Mouse (Mus musculus): ENCODE results near the gene Mylpf. TPM values are rescaled to one million over a fixed set of nuclear protein-coding genes. Genes with fewer than 3 reads are reported as not detected.

The Mylpf gene
- total RNA-seq, 1 experiment, result 498 TPM

- H3K4me3 ChIP-seq (ENCODE audit: insufficient read depth in 1 of 2, low read depth in 1 of 2, low read length in 2 of 2, poor library complexity in 1 of 2, severe bottlenecking in 1 of 2), result peak overlapping the region; percentile 93 to 94
- in situ Hi-C loops (cut with MboI; ENCODE audit: low sequenced_read_pairs in 2 of 2, unreplicated experiment in 2 of 2), result no loop called here
- peak overlapping the region; percentile 97 for H3K9ac ChIP-seq (ENCODE audit: insufficient read depth, low read depth, low read length, poor library complexity, severe bottlenecking)
- TF ChIP-seq ZNF384 (IDR thresholded peaks at IDR 0.05; ENCODE audit: low read depth, low read length) (no peak), MAFK (IDR thresholded peaks at IDR 0.05; ENCODE audit: insufficient read depth, low read depth, low read length) (no peak), HCFC1 (IDR thresholded peaks at IDR 0.05; ENCODE audit: borderline replicate concordance, insufficient read depth, low read length) (no peak), CHD2 (IDR thresholded peaks at IDR 0.05; ENCODE audit: low read depth, low read length) (no peak), ZC3H11A (IDR thresholded peaks at IDR 0.05; ENCODE audit: borderline replicate concordance, low read depth, low read length) (no peak)
- peaks cover 6 to 24% of the 10 kb centered on the region in 2 experiments; a peak in 3 of 4 replicates for H3K4me1 ChIP-seq (ENCODE audit: control insufficient read depth in 2 of 2, insufficient read depth in 2 of 2, low read length in 2 of 2, poor library complexity in 1 of 2)
- peak overlapping the region; percentile 85 for H3K27ac ChIP-seq (ENCODE audit: insufficient read depth, low read depth, low read length, poor library complexity, severe bottlenecking)
- H3K9me3 ChIP-seq (ENCODE audit: control insufficient read depth, insufficient read depth, low read depth, low read length), result no peaks in the 10 kb centered on the region
- DNase-seq (ENCODE audit: low read depth, low spot score), result no peak
- peaks cover 16% of the 10 kb centered on the region for H3K36me3 ChIP-seq (ENCODE audit: control insufficient read depth, insufficient read depth, low read length, poor library complexity, severe bottlenecking)
These were observed 1.1 kb upstream of the Mylpf start for GRCm38 (mm10) chr7:127207374-127208294.

DNA sequence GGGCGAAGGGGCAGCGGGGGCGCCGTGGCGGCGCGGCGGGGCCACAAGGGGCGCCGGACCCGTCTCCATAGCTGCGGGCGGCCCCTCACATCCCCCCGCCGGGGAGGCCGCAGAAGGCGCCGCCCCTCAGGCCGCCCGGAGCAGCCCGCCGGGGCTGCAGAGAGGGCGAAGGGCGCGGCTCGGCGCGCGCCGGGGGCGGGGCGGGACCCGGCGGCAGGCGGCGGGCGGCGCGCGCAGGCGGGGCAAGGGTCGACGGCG lies 466 bp upstream of the Mylpf start, which contains the start of gene Tbc1d10b:
Gene Tbc1d10b (minus strand): TSS at position 174 of the 258 bp plus-strand sequence.
- H3K4me1 ChIP-seq (ENCODE audit: control insufficient read depth in 2 of 2, insufficient read depth in 2 of 2, low read length in 2 of 2, poor library complexity in 1 of 2), result peaks cover 9 to 27% of the 10 kb centered on the region in 2 experiments
- in situ Hi-C loops (cut with MboI; ENCODE audit: low sequenced_read_pairs in 2 of 2, unreplicated experiment in 2 of 2), result no loop called here
- peak within 1 kb of the TSS; percentile 85 for H3K27ac ChIP-seq (ENCODE audit: insufficient read depth, low read depth, low read length, poor library complexity, severe bottlenecking)
- H3K9me3 ChIP-seq (ENCODE audit: control insufficient read depth, insufficient read depth, low read depth, low read length), result no peaks in the 10 kb centered on the region
- no peak for DNase-seq (ENCODE audit: low read depth, low spot score)
- H3K9ac ChIP-seq (ENCODE audit: insufficient read depth, low read depth, low read length, poor library complexity, severe bottlenecking), result peak within 1 kb of the TSS; percentile 97
- TF ChIP-seq MAFK (IDR thresholded peaks at IDR 0.05; ENCODE audit: insufficient read depth, low read depth, low read length) (no peak), ZC3H11A (IDR thresholded peaks at IDR 0.05; ENCODE audit: borderline replicate concordance, low read depth, low read length) (no peak), ZNF384 (IDR thresholded peaks at IDR 0.05; ENCODE audit: low read depth, low read length) (no peak), HCFC1 (IDR thresholded peaks at IDR 0.05; ENCODE audit: borderline replicate concordance, insufficient read depth, low read length) (no peak), CHD2 (IDR thresholded peaks at IDR 0.05; ENCODE audit: low read depth, low read length) (no peak)
- H3K36me3 ChIP-seq (ENCODE audit: control insufficient read depth, insufficient read depth, low read length, poor library complexity, severe bottlenecking), result peaks cover 11% of the 10 kb centered on the region
- H3K4me3 ChIP-seq (ENCODE audit: insufficient read depth in 1 of 2, low read depth in 1 of 2, low read length in 2 of 2, poor library complexity in 1 of 2, severe bottlenecking in 1 of 2), result peak within 1 kb of the TSS; percentile 93 to 94

- H3K9ac ChIP-seq (ENCODE audit: insufficient read depth, low read depth, low read length, poor library complexity, severe bottlenecking), result peak overlapping the region; percentile 40; the same call in 1 of the 2 replicates
- peak overlapping the region in 1 of 2 experiments; percentile 68; a peak in 2 of 4 replicates for H3K4me3 ChIP-seq (ENCODE audit: insufficient read depth in 1 of 2, low read depth in 1 of 2, low read length in 2 of 2, poor library complexity in 1 of 2, severe bottlenecking in 1 of 2)
- peak overlapping the region; percentile 75; the same call in 1 of the 2 replicates for H3K27ac ChIP-seq (ENCODE audit: insufficient read depth, low read depth, low read length, poor library complexity, severe bottlenecking)
- H3K36me3 ChIP-seq (ENCODE audit: control insufficient read depth, insufficient read depth, low read length, poor library complexity, severe bottlenecking), result peaks cover 12% of the 10 kb centered on the region
- no peak for TF ChIP-seq ZNF384 (IDR thresholded peaks at IDR 0.05; ENCODE audit: low read depth, low read length)
- in situ Hi-C loops (cut with MboI; ENCODE audit: low sequenced_read_pairs in 2 of 2, unreplicated experiment in 2 of 2), result no loop called here
- H3K9me3 ChIP-seq (ENCODE audit: control insufficient read depth, insufficient read depth, low read depth, low read length), result no peaks in the 10 kb centered on the region
- H3K4me1 ChIP-seq (ENCODE audit: control insufficient read depth in 2 of 2, insufficient read depth in 2 of 2, low read length in 2 of 2, poor library complexity in 1 of 2), result peaks cover 13 to 28% of the 10 kb centered on the region in 2 experiments
- no peak for DNase-seq (ENCODE audit: low read depth, low spot score)
These were observed 1.2 kb downstream of the Mylpf start for GRCm38 (mm10) chr7:127209851-127210250.

DNA sequence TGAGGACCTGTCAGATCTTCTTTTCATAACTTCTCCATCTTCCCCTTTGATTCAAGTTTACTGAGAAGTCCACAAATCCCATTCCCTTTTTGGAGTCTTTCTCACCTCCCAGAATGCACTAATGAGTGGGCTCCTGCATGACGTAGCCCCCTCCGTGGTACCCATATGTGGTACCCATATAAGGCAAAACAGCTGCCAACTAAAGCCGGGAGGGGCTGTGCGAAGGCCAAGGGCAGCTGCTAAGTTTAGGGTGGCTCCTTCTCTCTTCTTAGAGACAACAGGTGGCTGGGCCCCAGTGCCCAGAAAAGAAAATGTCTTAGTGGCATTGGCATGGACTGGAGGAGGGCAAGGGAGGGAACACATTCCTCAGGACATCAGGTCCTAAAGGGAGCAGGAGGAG lies 1.6 kb downstream of the Mylpf start:
- Histone ChIP-seq H3K27ac (ENCODE audit: insufficient read depth, low read depth, low read length, poor library complexity, severe bottlenecking) (no peak overlapping the region; the same call in 1 of the 2 replicates), H3K9ac (ENCODE audit: insufficient read depth, low read depth, low read length, poor library complexity, severe bottlenecking) (peak overlapping the region; percentile 40; the same call in 1 of the 2 replicates), H3K36me3 (ENCODE audit: control insufficient read depth, insufficient read depth, low read length, poor library complexity, severe bottlenecking) (peaks cover 15% of the 10 kb centered on the region), H3K4me1 (ENCODE audit: control insufficient read depth in 2 of 2, insufficient read depth in 2 of 2, low read length in 2 of 2, poor library complexity in 1 of 2) (peaks cover 14 to 29% of the 10 kb centered on the region in 2 experiments), H3K9me3 (ENCODE audit: control insufficient read depth, insufficient read depth, low read depth, low read length) (no peaks in the 10 kb centered on the region), H3K4me3 (ENCODE audit: insufficient read depth in 1 of 2, low read depth in 1 of 2, low read length in 2 of 2, poor library complexity in 1 of 2, severe bottlenecking in 1 of 2) (no peak overlapping the region)
- TF ChIP-seq ZNF384 (IDR thresholded peaks at IDR 0.05; ENCODE audit: low read depth, low read length) (no peak), HCFC1 (IDR thresholded peaks at IDR 0.05; ENCODE audit: borderline replicate concordance, insufficient read depth, low read length) (no peak), CHD2 (IDR thresholded peaks at IDR 0.05; ENCODE audit: low read depth, low read length) (no peak), ZC3H11A (IDR thresholded peaks at IDR 0.05; ENCODE audit: borderline replicate concordance, low read depth, low read length) (no peak)
- DNase-seq (ENCODE audit: low read depth, low spot score), result no peak
- in situ Hi-C loops (cut with MboI; ENCODE audit: low sequenced_read_pairs in 2 of 2, unreplicated experiment in 2 of 2), result no loop called here
